9 mouse cellular contexts compared by ENCODE assay signal in genomic region chr5:97055511-97056068, GRCm38 (mm10). TPM values are rescaled to one million over a fixed set of nuclear protein-coding genes. Genes with fewer than 3 reads are reported as not detected.
DNase-seq lines count a peak whose midpoint lies in the region; ATAC-seq lines count a peak whose summit lies in the region.
"Had no signal": no experiment of that assay in that cellular context is flagged by ENCODE, and none has a peak within 500 bp of the region (broad histone marks: within the 10 kb centered on the region; RNA-seq: fewer than 3 reads in every experiment).

No protein-coding gene starts in this region.

- no peak overlapping the region for H3K27ac ChIP-seq in heart, embryonic 12.5 days (ENCODE audit: poor library complexity, severe bottlenecking)
- H3K27ac ChIP-seq: limb, embryonic 13.5 days had no signal

- peaks cover 28% of the 10 kb centered on the region for H3K36me3 ChIP-seq in heart, embryonic 12.5 days

- 12% methylated on average over 1 of the region's 1 CpGs for WGBS in heart, embryonic 12.5 days

- H3K4me3 ChIP-seq in heart, embryonic 12.5 days: no peak overlapping the region
- H3K4me3 ChIP-seq: limb, embryonic 13.5 days had no signal

- H3K9me3 ChIP-seq in heart, embryonic 12.5 days (replicated peaks): no peaks in the 10 kb centered on the region
- H3K9me3 ChIP-seq: limb, embryonic 13.5 days had no signal

- DNase-seq in heart, adult 18-20 months: peak; percentile 52 to 78
- DNase-seq in right cerebral cortex, adult 2 months (ENCODE audit: low spot score in 2 of 2): peak; percentile 40 to 66
- no peak for DNase-seq in right cerebral cortex, postnatal 4 days
- peak; percentile 73 for DNase-seq in brain, adult 2 months (ENCODE audit: low read depth, low spot score)
- DNase-seq in heart, postnatal 36 days: peak; percentile 27 to 35
- peak; percentile 67 for DNase-seq in lung, postnatal 25 days (ENCODE audit: low spot score)
- DNase-seq in ovary, postnatal 36 days (ENCODE audit: low spot score): no peak

- intact Hi-C loops in heart, postnatal 36 days (cut with DNase I): loop anchor here (1.0 to 2.0 kb wide), 3 partner anchors 57 to 201 kb away; no protein-coding TSS in a partner anchor

- no peak overlapping the region for H3K4me2 ChIP-seq in heart, embryonic 12.5 days
- H3K4me2 ChIP-seq: limb, embryonic 13.5 days had no signal

- no peaks in the 10 kb centered on the region for H3K27me3 ChIP-seq in heart, embryonic 12.5 days (replicated peaks)
- H3K27me3 ChIP-seq: limb, embryonic 13.5 days had no signal

- H3K4me1 ChIP-seq in heart, embryonic 12.5 days (replicated peaks): no peaks in the 10 kb centered on the region
- H3K4me1 ChIP-seq: limb, embryonic 13.5 days had no signal

- H3K9ac ChIP-seq in heart, embryonic 12.5 days: no peak overlapping the region
- H3K9ac ChIP-seq: limb, embryonic 13.5 days had no signal

- no peak for ATAC-seq in heart, embryonic 12.5 days (ENCODE audit: insufficient number of reproducible peaks, low FRiP score)

RNA-seq across cellular contexts. Expression of gene Paqr3, which starts 55.8 kb away (rescaled TPM):
- 1 to 10 TPM; 3.0 to 3.5 TPM for total RNA-seq in heart, adult 18-20 months (2021)
- 1.9 and 2.5 TPM in 2 replicates for polyA plus RNA-seq in heart, embryonic 12.5 days (2016; fragmentation: Nextera tagmentation; extraction: Ambion mirVana)
- 1 to 10 TPM; 1.7 to 3.7 TPM for total RNA-seq in heart, postnatal 36 days (2021)

RNA-seq across cellular contexts. Expression of gene Bmp2k, which starts 58.1 kb away (rescaled TPM):
- total RNA-seq in heart, adult 18-20 months (2021): 1 to 10 TPM; 6.7 to 7.0 TPM
- 9.9 and 10.6 TPM in 2 replicates for polyA plus RNA-seq in heart, embryonic 12.5 days (2016; fragmentation: Nextera tagmentation; extraction: Ambion mirVana)
- total RNA-seq in heart, postnatal 36 days (2021): 1 to 10 TPM; 8.9 to 9.1 TPM

Comparison
In these comparisons a context has a peak if more than half of its experiments do, and no peak if none do; other contexts are left out.
1. DNase-seq: peak in heart, adult 18-20 months (2 of 2), right cerebral cortex, adult 2 months (2 of 2), brain, adult 2 months (single experiment), heart, postnatal 36 days (2 of 2) and lung, postnatal 25 days (single experiment); none in right cerebral cortex, postnatal 4 days (single experiment) and ovary, postnatal 36 days (single experiment).